In the genomic region with DNA sequence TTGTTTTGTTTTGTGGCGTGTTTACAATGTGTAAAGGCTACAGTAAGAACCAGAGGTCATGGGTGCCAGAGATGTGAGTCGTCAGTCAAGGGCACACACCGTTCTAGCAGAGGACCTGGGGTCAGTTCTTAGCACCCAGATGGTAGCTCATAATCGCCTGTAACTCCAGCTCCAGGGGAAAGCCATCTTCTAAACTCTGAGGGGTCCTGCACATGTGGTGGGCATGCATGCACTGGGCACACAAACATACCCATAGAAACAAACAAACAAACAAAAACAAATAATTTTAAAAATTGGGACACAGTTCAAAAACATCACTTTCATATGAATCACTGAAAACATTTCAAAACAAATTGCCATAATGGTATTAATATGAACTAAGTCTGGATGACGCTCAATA, we compare ENCODE assay signal across 28 mouse cellular contexts.
DNase-seq lines count a peak whose midpoint lies in the region; ATAC-seq and TF ChIP-seq lines count a peak whose summit lies in the region.
"Had no signal": no experiment of that assay in that cellular context is flagged by ENCODE, and none has a peak within 500 bp of the region (broad histone marks: within the 10 kb centered on the region; RNA-seq: fewer than 3 reads in every experiment).

No protein-coding gene starts in this region.

- H3K4me1 ChIP-seq in heart, embryonic 12.5 days (replicated peaks), result peaks cover 78% of the 10 kb centered on the region
- H3K4me1 ChIP-seq in kidney, postnatal 0 days (replicated peaks; ENCODE audit: insufficient read depth, low read length), result peaks cover 25% of the 10 kb centered on the region
- peaks cover 69% of the 10 kb centered on the region for H3K4me1 ChIP-seq in heart, embryonic 15.5 days (replicated peaks)
- H3K4me1 ChIP-seq in forebrain, embryonic 14.5 days (ENCODE audit: control insufficient read depth, insufficient read depth, low read length), result peaks cover 21% of the 10 kb centered on the region

- no peak overlapping the region for H3K4me2 ChIP-seq in heart, embryonic 12.5 days
- H3K4me2 ChIP-seq in kidney, postnatal 0 days (ENCODE audit: low read length), result no peak overlapping the region
- H3K4me2 ChIP-seq in heart, embryonic 15.5 days, result no peak overlapping the region
- no peak overlapping the region for H3K4me2 ChIP-seq in forebrain, embryonic 14.5 days (ENCODE audit: low read length)
- H3K4me2 ChIP-seq: embryonic facial prominence, embryonic 13.5 days; hindbrain, embryonic 13.5 days; limb, embryonic 13.5 days; liver, embryonic 12.5 days; midbrain, embryonic 11.5 days had no signal

- no peaks in the 10 kb centered on the region for H3K9me3 ChIP-seq in heart, embryonic 12.5 days (replicated peaks)
- H3K9me3 ChIP-seq in kidney, postnatal 0 days (replicated peaks; ENCODE audit: low read length), result no peaks in the 10 kb centered on the region
- no peaks in the 10 kb centered on the region for H3K9me3 ChIP-seq in heart, embryonic 15.5 days (replicated peaks)
- H3K9me3 ChIP-seq in forebrain, embryonic 14.5 days (replicated peaks; ENCODE audit: control insufficient read depth, low read length), result no peaks in the 10 kb centered on the region
- H3K9me3 ChIP-seq: embryonic facial prominence, embryonic 13.5 days; G1E; hindbrain, embryonic 13.5 days; limb, embryonic 13.5 days; liver, embryonic 12.5 days had no signal

- DNase-seq in gastrocnemius, adult 2 months, result no peak
- DNase-seq in gastrocnemius, postnatal 10 days, result no peak
- DNase-seq in heart, postnatal 36 days, result no peak
- DNase-seq in kidney, postnatal 0 days (ENCODE audit: low spot score), result no peak
- DNase-seq in kidney, adult 18-20 months, result no peak
- no peak for DNase-seq in forebrain, embryonic 14.5 days (ENCODE audit: low spot score)
- DNase-seq: adrenal gland, postnatal 14 days; cerebellum, adult 11-12 months; cerebellum, adult 9-11 months; gastrocnemius, postnatal 25 days; kidney, adult 8-10 months; liver, postnatal 0 days; lung, postnatal 36 days; right cerebral cortex, adult 18-20 months; spleen, adult 18-20 months; thymus, adult 2 months; thymus, postnatal 36 days had no signal

- 88% methylated on average over 5 of the region's 5 CpGs for WGBS in heart, embryonic 12.5 days
- WGBS in kidney, postnatal 0 days, result 79% methylated on average over 5 of the region's 5 CpGs
- 84% methylated on average over 5 of the region's 5 CpGs for WGBS in heart, embryonic 15.5 days
- WGBS in forebrain, embryonic 14.5 days, result 96% methylated on average over 5 of the region's 5 CpGs

- ATAC-seq in heart, embryonic 12.5 days (ENCODE audit: insufficient number of reproducible peaks, low FRiP score), result no peak
- ATAC-seq in kidney, postnatal 0 days (replicated peaks; ENCODE audit: low FRiP score, low read depth), result no peak
- no peak for ATAC-seq in heart, embryonic 15.5 days (replicated peaks; ENCODE audit: insufficient number of reproducible peaks, insufficient read depth, low FRiP score, low read depth)
- ATAC-seq in forebrain, embryonic 14.5 days, result no peak
- ATAC-seq: liver, embryonic 12.5 days; midbrain, embryonic 16.5 days; Patski had no signal

- H3K9ac ChIP-seq in heart, embryonic 12.5 days, result no peak overlapping the region
- no peak overlapping the region for H3K9ac ChIP-seq in kidney, postnatal 0 days (ENCODE audit: low read depth, low read length)
- H3K9ac ChIP-seq in heart, embryonic 15.5 days, result no peak overlapping the region
- no peak overlapping the region for H3K9ac ChIP-seq in forebrain, embryonic 14.5 days (ENCODE audit: low read length)
- H3K9ac ChIP-seq: embryonic facial prominence, embryonic 13.5 days; hindbrain, embryonic 13.5 days; limb, embryonic 13.5 days; liver, embryonic 12.5 days; liver, postnatal 0 days had no signal

- H3K4me3 ChIP-seq in gastrocnemius, adult 2 months, result no peak overlapping the region
- no peak overlapping the region for H3K4me3 ChIP-seq in heart, embryonic 12.5 days
- no peak overlapping the region for H3K4me3 ChIP-seq in kidney, postnatal 0 days (replicated peaks; ENCODE audit: low read depth, low read length)
- no peak overlapping the region for H3K4me3 ChIP-seq in heart, embryonic 15.5 days
- no peak overlapping the region for H3K4me3 ChIP-seq in forebrain, embryonic 14.5 days (ENCODE audit: low read depth, low read length)
- H3K4me3 ChIP-seq: embryonic facial prominence, embryonic 13.5 days; hindbrain, embryonic 13.5 days; left cerebral cortex, adult 2 months; limb, embryonic 13.5 days; liver, embryonic 12.5 days had no signal

- intact Hi-C loops in gastrocnemius, adult 2 months (cut with DNase I), result loop anchor here (5.0 kb wide), 3 partner anchors 37 to 67 kb away; no protein-coding TSS in a partner anchor
- intact Hi-C loops in heart, postnatal 36 days (cut with DNase I), result no loop called here

- H3K27me3 ChIP-seq in heart, embryonic 12.5 days (replicated peaks), result no peaks in the 10 kb centered on the region
- no peaks in the 10 kb centered on the region for H3K27me3 ChIP-seq in kidney, postnatal 0 days (ENCODE audit: insufficient read depth, low read length)
- no peaks in the 10 kb centered on the region for H3K27me3 ChIP-seq in heart, embryonic 15.5 days
- no peaks in the 10 kb centered on the region for H3K27me3 ChIP-seq in forebrain, embryonic 14.5 days (replicated peaks; ENCODE audit: control insufficient read depth, insufficient read depth, low read length)
- H3K27me3 ChIP-seq: embryonic facial prominence, embryonic 13.5 days; hindbrain, embryonic 13.5 days; limb, embryonic 13.5 days; liver, embryonic 12.5 days; Patski had no signal

- H3K27ac ChIP-seq in gastrocnemius, adult 2 months, result peak overlapping the region; percentile 91
- peak overlapping the region; percentile 98 for H3K27ac ChIP-seq in heart, embryonic 12.5 days (ENCODE audit: poor library complexity, severe bottlenecking)
- H3K27ac ChIP-seq in kidney, postnatal 0 days, result peak overlapping the region; percentile 85
- peak overlapping the region; percentile 93 for H3K27ac ChIP-seq in heart, embryonic 15.5 days
- H3K27ac ChIP-seq in forebrain, embryonic 14.5 days (ENCODE audit: low read depth, low read length), result no peak overlapping the region
- H3K27ac ChIP-seq: hindbrain, embryonic 13.5 days had no signal

- no peaks in the 10 kb centered on the region; the same call in 1 of the 2 replicates for H3K36me3 ChIP-seq in heart, embryonic 12.5 days
- no peaks in the 10 kb centered on the region for H3K36me3 ChIP-seq in kidney, postnatal 0 days (ENCODE audit: insufficient read depth, low read length)
- H3K36me3 ChIP-seq in heart, embryonic 15.5 days, result no peaks in the 10 kb centered on the region
- H3K36me3 ChIP-seq in forebrain, embryonic 14.5 days (ENCODE audit: control insufficient read depth, insufficient read depth, low read length), result no peaks in the 10 kb centered on the region
- H3K36me3 ChIP-seq: embryonic facial prominence, embryonic 13.5 days; G1E; hindbrain, embryonic 13.5 days; limb, embryonic 13.5 days had no signal

- no peak for TF ChIP-seq CTCF in gastrocnemius, adult 2 months (IDR thresholded peaks at IDR 0.05)
- TF ChIP-seq CTCF in kidney, postnatal 0 days (IDR thresholded peaks at IDR 0.05; ENCODE audit: low read depth), result no peak
